Mouse (Mus musculus) brain, adult 2 months (tissue): ENCODE data around the gene Pdcd7.

Experiments
- DNase-seq: peaks from one replicate; pipeline ENCODE4 v3.0.0; 2011; ENCODE audit warnings: low read depth, low spot score

Pdcd7 gene

GRCm38 (mm10) chr9:65356561-65356960 is 10.7 kb downstream of the Pdcd7 start:
- DNase-seq = no peak

- no peak for DNase-seq
Observed at GRCm38 (mm10) chr9:65356971-65357370, 11.1 kb downstream of the Pdcd7 start.

- no peak for DNase-seq
Observed at GRCm38 (mm10) chr9:65358956-65359480, 13.1 kb downstream of the Pdcd7 start.

GRCm38 (mm10) chr9:65360641-65361448 is 14.9 kb downstream of the Pdcd7 start, which contains the start of gene Ubap1l:
Ubap1l (plus strand) TSS chr9:65361041.
- peak; percentile 30 for DNase-seq

GRCm38 (mm10) chr9:65363684-65364083 is 17.8 kb downstream of the Pdcd7 start:
- DNase-seq = no peak

- no peak for DNase-seq
Observed at GRCm38 (mm10) chr9:65365721-65366120, 19.8 kb downstream of the Pdcd7 start.

- no peak for DNase-seq
Observed at GRCm38 (mm10) chr9:65371756-65372155, 25.9 kb downstream of the Pdcd7 start.

GRCm38 (mm10) chr9:65372449-65372848 is 26.5 kb downstream of the Pdcd7 start:
- peak; percentile 54 for DNase-seq

GRCm38 (mm10) chr9:65374468-65375162 is 28.7 kb downstream of the Pdcd7 start:
- no peak for DNase-seq

GRCm38 (mm10) chr9:65375163-65375934 is 29.4 kb downstream of the Pdcd7 start:
- peak; percentile 81 for DNase-seq

GRCm38 (mm10) chr9:65381017-65381590 is 35.2 kb downstream of the Pdcd7 start:
- DNase-seq = no peak

- DNase-seq = no peak
Observed at GRCm38 (mm10) chr9:65382031-65382750, 36.3 kb downstream of the Pdcd7 start.

- peak; percentile 26 for DNase-seq
Observed at GRCm38 (mm10) chr9:65382751-65383097, 36.8 kb downstream of the Pdcd7 start.

- no peak for DNase-seq
Observed at GRCm38 (mm10) chr9:65384276-65384675, 38.4 kb downstream of the Pdcd7 start.

- peak; percentile 10 for DNase-seq
Observed at GRCm38 (mm10) chr9:65386373-65387140, 40.7 kb downstream of the Pdcd7 start.

GRCm38 (mm10) chr9:65390752-65391612 is 45.1 kb downstream of the Pdcd7 start:
- peak; percentile 35 for DNase-seq

GRCm38 (mm10) chr9:65391613-65391964 is 45.7 kb downstream of the Pdcd7 start, which contains the start of gene Kbtbd13:
Kbtbd13 (minus strand) TSS chr9:65391652.
- DNase-seq = no peak

- DNase-seq = peak; percentile 72
Observed at GRCm38 (mm10) chr9:65392638-65393364, 46.9 kb downstream of the Pdcd7 start.
